Mouse (Mus musculus): ENCODE measurements around the gene Slc4a10. TPM values are rescaled to one million over a fixed set of nuclear protein-coding genes. Genes with fewer than 3 reads are reported as not detected.

Slc4a10 gene
- polyA plus RNA-seq, 1 experiment from 2014 or later, result 0.11 TPM

DNA sequence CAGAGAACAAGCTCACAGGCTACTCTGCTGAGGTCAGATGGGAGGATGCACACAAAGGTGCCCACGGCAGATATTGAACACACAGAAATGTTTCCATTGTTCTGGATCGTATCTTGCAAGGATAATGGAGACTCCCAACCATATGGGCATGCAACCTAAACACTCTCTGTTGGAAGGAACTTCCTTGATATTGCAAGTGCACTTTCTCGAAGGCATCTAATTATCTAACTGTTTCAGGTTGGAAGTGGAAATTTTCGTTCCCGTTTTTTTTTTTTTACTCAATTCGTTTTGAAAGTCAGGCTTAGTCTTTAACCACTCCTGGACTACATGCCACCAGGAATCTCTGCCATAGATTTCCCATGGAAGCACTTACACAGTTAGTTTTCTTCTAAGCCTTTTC, 314.6 kb downstream of the Slc4a10 start:
- no peak for ATAC-seq
- H3K9ac ChIP-seq, result no peak overlapping the region
- H3K27me3 ChIP-seq (replicated peaks), result no peaks in the 10 kb centered on the region
- H3K4me2 ChIP-seq, result no peak overlapping the region
- H3K4me1 ChIP-seq, result no peaks in the 10 kb centered on the region
- WGBS (ENCODE audit: insufficient replicate concordance), result 62% methylated on average over 6 of the region's 6 CpGs
- H3K9me3 ChIP-seq (replicated peaks), result no peaks in the 10 kb centered on the region
- no peaks in the 10 kb centered on the region for H3K36me3 ChIP-seq
- H3K4me3 ChIP-seq, result no peak overlapping the region
- no peak overlapping the region for H3K27ac ChIP-seq

DNA sequence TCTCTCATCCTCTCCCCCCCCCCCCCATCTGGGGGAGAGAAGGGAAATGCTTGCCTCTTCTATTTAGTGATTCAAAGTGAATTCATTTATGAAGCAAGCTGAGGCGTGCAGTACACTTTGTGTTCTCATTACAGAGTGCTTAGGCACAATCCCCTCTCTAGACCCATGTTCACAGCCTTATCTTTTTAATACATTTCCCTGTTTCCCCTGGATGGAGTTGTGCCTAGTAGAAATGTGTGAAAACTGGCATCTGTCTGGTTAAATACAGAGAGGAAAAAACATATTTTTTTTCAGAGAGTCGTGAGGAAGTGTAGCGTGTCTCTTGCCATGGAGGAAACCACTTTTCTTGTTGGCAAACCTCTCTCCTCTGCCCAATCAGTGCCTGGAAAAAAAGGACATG, 315.3 kb downstream of the Slc4a10 start:
- 61% methylated on average over 3 of the region's 3 CpGs for WGBS (ENCODE audit: insufficient replicate concordance)
- Histone ChIP-seq H3K27me3 (replicated peaks) (no peaks in the 10 kb centered on the region), H3K4me1 (no peaks in the 10 kb centered on the region), H3K4me3 (no peak overlapping the region), H3K9me3 (replicated peaks) (no peaks in the 10 kb centered on the region), H3K36me3 (no peaks in the 10 kb centered on the region), H3K9ac (no peak overlapping the region), H3K4me2 (no peak overlapping the region), H3K27ac (no peak overlapping the region)
- ATAC-seq, result no peak

DNA sequence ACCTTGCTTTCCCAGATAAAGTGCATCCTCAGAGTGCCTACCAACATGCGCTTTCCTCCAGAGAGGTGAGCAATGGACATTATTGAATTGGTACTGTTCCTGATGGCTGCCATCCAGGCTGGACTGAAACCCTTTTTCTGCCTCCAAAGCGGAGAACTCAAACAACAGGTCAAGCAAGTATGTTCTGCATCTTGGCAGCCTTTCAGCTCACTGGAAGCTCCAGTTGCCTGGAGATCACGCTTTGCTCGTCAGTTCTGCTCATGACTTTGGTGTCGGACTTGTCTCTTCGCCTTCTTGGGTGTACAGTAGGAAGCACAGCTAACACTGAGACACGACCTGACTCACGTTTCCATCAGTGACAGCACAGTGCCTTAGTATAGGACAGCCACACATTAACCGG, 315.9 kb downstream of the Slc4a10 start:
- no peak overlapping the region for H3K4me2 ChIP-seq
- 81% methylated on average over 9 of the region's 9 CpGs for WGBS (ENCODE audit: insufficient replicate concordance)

DNA sequence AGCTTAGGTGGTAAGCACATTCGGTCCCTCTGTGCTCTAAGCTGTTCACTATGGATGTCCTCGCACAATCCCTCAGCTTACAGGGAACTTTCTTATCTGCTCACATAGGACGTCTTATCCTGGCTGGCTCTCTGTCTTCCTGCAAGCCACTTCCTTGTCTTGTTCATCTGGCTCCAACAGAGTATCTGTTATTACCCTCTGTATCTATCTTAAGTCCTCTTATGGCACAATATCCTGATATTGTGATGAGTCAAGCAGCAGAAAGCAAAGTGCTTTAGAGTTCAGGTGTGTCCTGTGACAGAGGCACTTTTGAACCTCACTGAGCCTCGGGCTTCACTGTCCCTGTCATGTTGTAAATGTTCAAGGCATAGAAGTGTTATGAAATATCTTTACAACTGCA, 317.3 kb downstream of the Slc4a10 start:
- Histone ChIP-seq H3K4me3 (no peak overlapping the region), H3K27ac (no peak overlapping the region), H3K4me2 (no peak overlapping the region), H3K36me3 (no peaks in the 10 kb centered on the region), H3K27me3 (replicated peaks) (no peaks in the 10 kb centered on the region), H3K4me1 (no peaks in the 10 kb centered on the region), H3K9ac (no peak overlapping the region), H3K9me3 (replicated peaks) (no peaks in the 10 kb centered on the region)
- no peak for ATAC-seq
- WGBS (ENCODE audit: insufficient replicate concordance), result 35% methylated on average over 4 of the region's 4 CpGs

More for the DNA sequence above, 315.9 kb downstream of the Slc4a10 start:
- H3K4me3 ChIP-seq, result no peak overlapping the region
- no peaks in the 10 kb centered on the region for H3K9me3 ChIP-seq (replicated peaks)
- H3K27me3 ChIP-seq (replicated peaks), result no peaks in the 10 kb centered on the region
- H3K36me3 ChIP-seq, result no peaks in the 10 kb centered on the region
- H3K4me1 ChIP-seq, result no peaks in the 10 kb centered on the region
- no peak for ATAC-seq
- H3K9ac ChIP-seq, result no peak overlapping the region
- no peak overlapping the region for H3K27ac ChIP-seq

DNA sequence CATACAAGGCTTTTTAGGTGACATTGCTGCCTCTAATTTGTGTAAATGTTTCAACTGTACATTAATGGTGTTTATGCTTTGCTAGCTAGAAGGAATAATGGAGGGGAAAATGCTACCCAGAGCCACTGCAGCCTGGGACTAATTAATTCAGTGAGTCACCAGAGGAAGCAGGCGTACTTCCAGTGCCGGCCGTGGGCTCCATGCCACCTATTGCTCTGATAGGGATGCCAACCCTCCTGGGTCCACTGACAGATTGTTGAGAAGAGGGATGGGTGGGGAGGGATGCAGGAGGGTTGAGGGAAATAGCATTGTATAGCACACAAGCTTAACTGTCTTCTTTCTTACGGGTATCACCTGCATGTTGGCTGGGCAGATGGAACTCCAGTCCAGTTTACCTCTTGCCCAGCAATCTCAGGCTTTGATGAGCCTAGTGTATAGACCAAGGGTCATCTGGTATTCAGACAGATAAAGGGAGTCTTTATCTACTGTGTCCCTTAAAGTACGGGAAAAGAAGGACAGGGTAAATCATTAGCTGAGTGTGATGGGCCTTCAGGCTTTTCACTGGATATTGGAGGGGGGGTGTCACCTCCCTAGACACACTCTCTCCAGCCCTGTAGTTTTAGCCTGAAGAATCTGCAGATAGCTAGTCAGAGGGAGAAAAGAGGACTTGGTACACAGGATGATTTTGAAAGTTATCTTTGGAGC, 322.2 kb downstream of the Slc4a10 start:
- 72% methylated on average over 5 of the region's 5 CpGs for WGBS (ENCODE audit: insufficient replicate concordance)
- Histone ChIP-seq H3K27ac (no peak overlapping the region), H3K36me3 (no peaks in the 10 kb centered on the region), H3K9ac (no peak overlapping the region), H3K4me2 (no peak overlapping the region), H3K9me3 (replicated peaks) (no peaks in the 10 kb centered on the region), H3K27me3 (replicated peaks) (no peaks in the 10 kb centered on the region), H3K4me3 (no peak overlapping the region), H3K4me1 (no peaks in the 10 kb centered on the region)
- ATAC-seq, result no peak

DNA sequence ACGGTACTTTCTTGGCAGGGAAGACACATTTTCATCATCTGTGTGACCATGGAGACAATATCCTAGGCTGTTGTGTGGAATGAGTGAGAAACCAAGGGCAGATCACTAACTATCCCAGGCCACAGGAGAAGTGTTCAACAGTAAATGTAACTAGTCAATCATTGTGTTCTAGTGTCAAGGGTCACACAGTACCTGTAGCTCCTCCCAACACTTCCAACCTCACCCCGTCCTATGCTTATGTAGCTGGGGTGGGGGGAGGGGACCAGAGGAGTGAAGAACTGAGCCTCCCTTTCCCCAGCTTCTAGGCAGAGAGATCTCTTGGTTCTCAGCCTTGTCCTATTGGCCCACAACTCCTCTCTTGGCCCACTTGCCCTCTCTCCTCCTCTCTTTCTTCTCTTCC, 323.8 kb downstream of the Slc4a10 start:
- Histone ChIP-seq H3K9me3 (replicated peaks) (no peaks in the 10 kb centered on the region), H3K4me2 (no peak overlapping the region), H3K9ac (no peak overlapping the region), H3K4me1 (no peaks in the 10 kb centered on the region), H3K27me3 (replicated peaks) (no peaks in the 10 kb centered on the region), H3K4me3 (no peak overlapping the region), H3K36me3 (no peaks in the 10 kb centered on the region), H3K27ac (no peak overlapping the region)
- WGBS (ENCODE audit: insufficient replicate concordance), result 72% methylated on average over 2 of the region's 2 CpGs
- ATAC-seq, result no peak

DNA sequence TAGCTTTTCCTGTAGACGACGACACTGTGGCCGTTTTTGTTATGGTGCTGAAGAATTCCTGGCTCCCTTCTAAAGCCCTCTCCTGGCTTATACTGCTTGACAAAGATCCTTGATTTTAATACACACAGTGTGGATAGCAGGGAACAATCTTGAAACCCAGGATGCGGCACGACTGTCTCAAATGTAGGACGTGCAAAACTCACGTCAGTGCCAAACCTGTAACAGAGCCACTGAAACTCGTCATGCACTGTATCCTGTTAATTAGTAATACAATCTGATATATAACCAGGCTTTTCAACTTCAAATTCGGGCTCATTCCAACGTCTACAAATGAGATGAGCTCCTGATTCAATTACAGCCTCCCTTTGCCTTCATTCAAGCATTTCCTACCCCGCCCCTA, 327.4 kb downstream of the Slc4a10 start:
- ATAC-seq, result no peak
- no peaks in the 10 kb centered on the region for H3K9me3 ChIP-seq (replicated peaks)
- 69% methylated on average over 11 of the region's 11 CpGs for WGBS (ENCODE audit: insufficient replicate concordance)
- no peaks in the 10 kb centered on the region for H3K4me1 ChIP-seq
- H3K36me3 ChIP-seq, result no peaks in the 10 kb centered on the region
- no peak overlapping the region for H3K4me3 ChIP-seq
- no peak overlapping the region for H3K27ac ChIP-seq
- H3K27me3 ChIP-seq (replicated peaks), result no peaks in the 10 kb centered on the region
- no peak overlapping the region for H3K9ac ChIP-seq
- no peak overlapping the region for H3K4me2 ChIP-seq

Other genes starting within 250 kb of the Slc4a10 start
- gene Tbr1, start 243.5 kb upstream of the Slc4a10 start, polyA plus RNA-seq (2016; fragmentation: Nextera tagmentation; extraction: Ambion mirVana), result not detected in 2 replicates

Measured in liver, embryonic 12.5 days (tissue).